Mouse (Mus musculus) urinary bladder, postnatal 0 days (tissue): ENCODE data around the gene Gjb1. TPM values are rescaled to one million over a fixed set of nuclear protein-coding genes. Genes with fewer than 3 reads are reported as not detected.

Experiments
- polyA plus RNA-seq: library from polyadenylated mRNA; unstranded; fragments of >200 nt; fragmentation: Nextera tagmentation; extraction: Ambion mirVana; gene quantifications from 2 replicates; pipeline ENCODE4 v1.2.1, GENCODE M21; 2015

Gjb1 gene
- 0.34 and 0.89 TPM in 2 replicates for polyA plus RNA-seq

GRCm38 (mm10) chrX:101376190-101376968, at the start of gene Gjb1:
Gjb1 (plus strand) TSS chrX:101376378.

GRCm38 (mm10) chrX:101420700-101421095, 44.5 kb downstream of the Gjb1 start, which contains the start of gene Zmym3:
Zmym3 (minus strand) TSS chrX:101420849.

GRCm38 (mm10) chrX:101429142-101429949, 53.2 kb downstream of the Gjb1 start, which contains the start of gene Nono:
Nono (plus strand) TSS chrX:101429318.

Other genes starting within 250 kb of the Gjb1 start
- 59.2 and 62.9 TPM in 2 replicates for gene Snx12, start 153.8 kb upstream of the Gjb1 start, polyA plus RNA-seq
- gene Foxo4, start 121.8 kb upstream of the Gjb1 start, polyA plus RNA-seq: 1.6 and 1.8 TPM in 2 replicates
- gene Gm614, start 112.4 kb upstream of the Gjb1 start, polyA plus RNA-seq: not detected in 2 replicates
- 3.9 and 11.7 TPM in 2 replicates for gene Il2rg, start 108.1 kb upstream of the Gjb1 start, polyA plus RNA-seq
- gene Gm20489, start 107.4 kb upstream of the Gjb1 start, polyA plus RNA-seq: not detected in 2 replicates
- gene Med12, start 102.3 kb upstream of the Gjb1 start, polyA plus RNA-seq: 12.9 and 15.4 TPM in 2 replicates
- 1.2 and 1.5 TPM in 2 replicates for gene Nlgn3, start 77.2 kb upstream of the Gjb1 start, polyA plus RNA-seq
- 16.3 and 16.5 TPM in 2 replicates for gene Zmym3, start 44.5 kb downstream of the Gjb1 start, polyA plus RNA-seq
- 137 and 153 TPM in 2 replicates for gene Nono, start 52.9 kb downstream of the Gjb1 start, polyA plus RNA-seq
- gene Itgb1bp2, start 72.7 kb downstream of the Gjb1 start, polyA plus RNA-seq: 5.8 and 6.5 TPM in 2 replicates
- 4.4 and 5.9 TPM in 2 replicates for gene Taf1, start 156.4 kb downstream of the Gjb1 start, polyA plus RNA-seq